Mouse (Mus musculus) macrophage (primary cell): ENCODE measurements around the gene Fam83b. TPM values are rescaled to one million over a fixed set of nuclear protein-coding genes. Genes with fewer than 3 reads are reported as not detected.

Source experiments
- polyA plus RNA-seq: library from polyadenylated mRNA; stranded (reverse); fragments of 250-400 nt; gene quantifications from 3 replicates; pipeline ENCODE4 v1.2.4, GENCODE M21; 2018; ENCODE audit warnings: inconsistent platforms

Fam83b gene
- polyA plus RNA-seq, 1 experiment from 2014 or later = not detected

Other genes with a start within 250 kb of the Fam83b start
- gene Hcrtr2, start 243.3 kb downstream of the Fam83b start, polyA plus RNA-seq = not detected in 3 replicates